Mouse (Mus musculus) liver, embryonic 11.5 days (tissue): ENCODE measurements around the gene Gjc2. TPM values are rescaled to one million over a fixed set of nuclear protein-coding genes. Genes with fewer than 3 reads are reported as not detected.

Experiments
- ATAC-seq: fragments of 200-750 bp; cut with Nextera tagmentation; replicated peaks from 2 replicates; pipeline ENCODE4 v1.8.0; 2017; ENCODE audit warnings: moderate number of reproducible peaks, mild to moderate bottlenecking, moderate TSS enrichment, moderate library complexity; ENCODE audit not compliant: low FRiP score
- DNase-seq: peaks from one replicate; pipeline ENCODE4 v3.0.0-alpha.2; 2017; ENCODE audit warnings: low spot score
- H3K27ac ChIP-seq: fragments of 300-500 bp; sonication (generic); 2 replicates; pipeline ENCODE4 v1.5.1; 2014; ENCODE audit warnings: mild to moderate bottlenecking, low read depth, low read length, control low read depth
- H3K27me3 ChIP-seq: fragments of 300-500 bp; sonication (generic); replicated peaks from 2 replicates; pipeline ENCODE4 v1.6.1; 2014; ENCODE audit warnings: low read length, mixed read lengths; ENCODE audit not compliant: control insufficient read depth, insufficient read depth
- H3K36me3 ChIP-seq: fragments of 300-500 bp; sonication (generic); 2 replicates; pipeline ENCODE4 v1.6.1; 2014; ENCODE audit warnings: mild to moderate bottlenecking, low read length, moderate library complexity, mixed read lengths; ENCODE audit not compliant: control insufficient read depth, insufficient read depth
- H3K4me1 ChIP-seq: fragments of 300-500 bp; sonication (generic); replicated peaks from 2 replicates; pipeline ENCODE4 v1.6.1; 2014; ENCODE audit warnings: low read length, mixed read lengths; ENCODE audit not compliant: control insufficient read depth, insufficient read depth
- H3K4me2 ChIP-seq: fragments of 300-500 bp; sonication (generic); 2 replicates; pipeline ENCODE4 v1.6.1; 2014; ENCODE audit warnings: mild to moderate bottlenecking, control low read depth, moderate library complexity
- H3K4me3 ChIP-seq: fragments of 300-500 bp; sonication (generic); 2 replicates; pipeline ENCODE4 v1.5.1; 2014; ENCODE audit warnings: low read depth, low read length, control low read depth
- H3K9ac ChIP-seq: fragments of 300-500 bp; sonication (generic); 2 replicates; pipeline ENCODE4 v1.6.1; 2014; ENCODE audit warnings: low read depth, low read length, control low read depth
- H3K9me3 ChIP-seq: fragments of 300-500 bp; sonication (generic); 2 replicates; pipeline ENCODE4 v1.6.1; 2016; ENCODE audit warnings: low read length, inconsistent platforms, mixed read lengths; ENCODE audit not compliant: control insufficient read depth
- WGBS: fragments of 180-500 bp; shearing (Covaris S2); extraction: QIAGEN DNeasy Blood & Tissue Kit; methylation state at CpG from one replicate; pipeline ENCODE4 v1.1.7; 2014; 5-methylcytosine and 5-hydroxymethylcytosine counted together
- polyA plus RNA-seq: library from polyadenylated mRNA; unstranded; fragments of >200 nt; fragmentation: Nextera tagmentation; extraction: Ambion mirVana; gene quantifications from 2 replicates; pipeline ENCODE4 v1.2.1, GENCODE M21; 2014

Gjc2 gene
- polyA plus RNA-seq, 1 experiment from 2014 or later: 0.07 TPM

GRCm38 (mm10) chr11:59136994-59137706, 45.9 kb downstream of the Gjc2 start:
- DNase-seq: no peak
- no peak overlapping the region for H3K4me2 ChIP-seq
- no peaks in the 10 kb centered on the region for H3K9me3 ChIP-seq
- no peak overlapping the region for H3K9ac ChIP-seq
- WGBS: 66% methylated on average over 12 of the region's 12 CpGs
- ATAC-seq: no peak
- H3K4me1 ChIP-seq: peaks cover 3% of the 10 kb centered on the region
- peaks cover 69% of the 10 kb centered on the region for H3K27me3 ChIP-seq
- H3K27ac ChIP-seq: no peak overlapping the region
- no peaks in the 10 kb centered on the region for H3K36me3 ChIP-seq
- no peak overlapping the region for H3K4me3 ChIP-seq

DNA sequence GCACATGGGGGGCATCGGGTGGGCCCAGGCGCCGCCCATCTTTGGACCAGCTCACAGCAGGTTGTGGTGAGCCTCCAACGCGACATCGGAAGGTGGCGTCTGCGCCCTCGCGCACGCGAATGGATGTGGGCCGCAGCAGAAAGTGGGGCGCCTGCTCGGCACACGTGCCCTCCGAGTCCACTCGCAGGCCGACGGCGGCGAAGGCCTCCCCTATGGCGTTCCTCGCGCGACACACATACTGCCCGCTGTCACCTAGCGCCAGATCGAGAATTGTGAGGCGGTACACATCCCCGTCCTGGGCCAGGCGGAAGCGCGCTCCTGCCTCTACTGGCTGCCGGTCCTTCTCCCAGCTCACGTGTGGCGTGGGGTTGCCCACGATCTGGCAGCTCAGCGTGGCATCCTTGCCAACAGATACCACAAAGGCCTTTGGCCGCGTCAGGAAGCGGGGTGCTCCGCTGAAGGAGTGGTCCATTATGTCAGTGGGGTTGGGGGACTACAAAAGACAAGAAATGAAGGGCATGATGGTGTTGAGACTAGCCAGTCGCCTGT, 47.0 kb downstream of the Gjc2 start, which contains the start of gene Obscn:
Obscn (minus strand) TSS at position 499 of the 549 bp plus-strand sequence.
- H3K4me1 ChIP-seq: peaks cover 3% of the 10 kb centered on the region; the same call in 1 of the 2 replicates
- no peak for ATAC-seq
- H3K4me3 ChIP-seq: peak within 1 kb of the TSS; percentile 10; the same call in 1 of the 2 replicates
- H3K9me3 ChIP-seq: no peaks in the 10 kb centered on the region
- no peak within 1 kb of the TSS for H3K9ac ChIP-seq
- H3K27ac ChIP-seq: no peak within 1 kb of the TSS
- no peaks in the 10 kb centered on the region for H3K36me3 ChIP-seq
- peak within 1 kb of the TSS; percentile 37 for H3K4me2 ChIP-seq
- WGBS: 19% methylated on average over 44 of the region's 44 CpGs
- DNase-seq: no peak
- H3K27me3 ChIP-seq: peaks cover 76% of the 10 kb centered on the region

- Histone ChIP-seq H3K4me2 (peak overlapping the region; percentile 37), H3K4me1 (peaks cover 3% of the 10 kb centered on the region; the same call in 1 of the 2 replicates), H3K27ac (no peak overlapping the region), H3K9me3 (no peaks in the 10 kb centered on the region), H3K9ac (no peak overlapping the region), H3K36me3 (no peaks in the 10 kb centered on the region), H3K27me3 (peaks cover 74% of the 10 kb centered on the region), H3K4me3 (peak overlapping the region; percentile 10; the same call in 1 of the 2 replicates)
- ATAC-seq (no peak), DNase-seq (no peak)
- 12% methylated on average over 55 of the region's 55 CpGs for WGBS
Measured at GRCm38 (mm10) chr11:59135051-59135820, 47.8 kb downstream of the Gjc2 start.

- H3K9ac ChIP-seq: no peak overlapping the region
- WGBS: 7% methylated on average over 34 of the region's 35 CpGs
- ATAC-seq (no peak), DNase-seq (no peak)
- H3K4me3 ChIP-seq: no peak overlapping the region
- H3K27ac ChIP-seq: no peak overlapping the region
- H3K9me3 ChIP-seq: no peaks in the 10 kb centered on the region
- peaks cover 3% of the 10 kb centered on the region; the same call in 1 of the 2 replicates for H3K4me1 ChIP-seq
- H3K27me3 ChIP-seq: peaks cover 72% of the 10 kb centered on the region
- H3K36me3 ChIP-seq: no peaks in the 10 kb centered on the region
- H3K4me2 ChIP-seq: peak overlapping the region; percentile 31
Measured at GRCm38 (mm10) chr11:59134373-59134997, 48.5 kb downstream of the Gjc2 start.

DNA sequence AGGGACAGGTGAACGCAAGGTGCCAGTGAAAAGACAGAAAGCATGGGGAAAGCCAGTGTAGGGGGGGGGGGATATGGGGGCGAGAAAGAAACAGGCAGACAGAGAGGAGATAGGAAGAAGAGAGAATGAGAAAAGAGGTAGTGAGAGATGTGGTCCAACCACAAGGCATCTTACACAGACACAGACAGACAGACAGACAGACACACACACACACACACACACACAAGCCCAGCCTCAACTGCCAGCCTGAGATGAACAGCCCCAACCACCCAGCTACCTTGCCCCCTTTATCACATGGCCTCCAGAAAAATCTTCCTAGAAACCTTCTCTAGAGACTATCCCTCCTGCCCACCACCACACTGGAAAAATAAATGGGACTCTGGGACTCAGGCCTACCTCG, 50.9 kb downstream of the Gjc2 start:
- no peak overlapping the region for H3K4me2 ChIP-seq
- WGBS: 57% methylated on average over 3 of the region's 3 CpGs
- DNase-seq: no peak
- H3K36me3 ChIP-seq: no peaks in the 10 kb centered on the region; the same call in 1 of the 2 replicates
- H3K4me3 ChIP-seq: no peak overlapping the region
- H3K27ac ChIP-seq: no peak overlapping the region
- H3K9me3 ChIP-seq: no peaks in the 10 kb centered on the region
- peaks cover 56% of the 10 kb centered on the region for H3K27me3 ChIP-seq
- no peak for ATAC-seq
- H3K4me1 ChIP-seq: peaks cover 3% of the 10 kb centered on the region; the same call in 1 of the 2 replicates
- H3K9ac ChIP-seq: no peak overlapping the region

GRCm38 (mm10) chr11:59131348-59131919, 51.6 kb downstream of the Gjc2 start:
- no peaks in the 10 kb centered on the region; the same call in 1 of the 2 replicates for H3K36me3 ChIP-seq

DNA sequence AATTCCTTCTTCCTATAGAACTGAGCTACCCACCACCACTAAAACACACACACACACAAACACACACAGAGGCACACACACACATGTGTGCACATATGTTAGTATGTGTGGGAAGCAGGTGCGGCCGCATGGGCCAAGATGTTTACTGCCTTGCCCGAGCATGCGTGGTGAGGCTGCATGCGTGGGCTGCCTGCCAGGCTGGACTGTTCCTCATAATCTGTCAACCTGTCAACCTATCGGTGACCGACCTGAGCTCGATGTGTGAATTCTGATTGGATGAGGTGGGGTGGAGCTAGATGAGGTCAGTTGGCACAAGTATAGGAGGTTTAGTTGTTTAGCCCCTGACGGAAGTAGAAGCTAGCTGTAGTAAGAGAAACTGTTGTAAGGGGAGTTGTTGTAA, 52.2 kb downstream of the Gjc2 start:
- no peak for ATAC-seq
- H3K4me2 ChIP-seq: no peak overlapping the region

More at GRCm38 (mm10) chr11:59131348-59131919, 51.6 kb downstream of the Gjc2 start:
- Histone ChIP-seq H3K4me3 (no peak overlapping the region), H3K9me3 (no peaks in the 10 kb centered on the region), H3K27ac (no peak overlapping the region), H3K9ac (no peak overlapping the region), H3K4me1 (peaks cover 3% of the 10 kb centered on the region; the same call in 1 of the 2 replicates), H3K27me3 (peaks cover 50% of the 10 kb centered on the region), H3K4me2 (no peak overlapping the region)
- 66% methylated on average over 18 of the region's 18 CpGs for WGBS
- DNase-seq (no peak), ATAC-seq (no peak)

More for the DNA sequence above, 52.2 kb downstream of the Gjc2 start:
- Histone ChIP-seq H3K9ac (no peak overlapping the region), H3K4me3 (no peak overlapping the region), H3K36me3 (no peaks in the 10 kb centered on the region; the same call in 1 of the 2 replicates), H3K27me3 (peaks cover 43% of the 10 kb centered on the region), H3K9me3 (no peaks in the 10 kb centered on the region), H3K27ac (no peak overlapping the region), H3K4me1 (peaks cover 3% of the 10 kb centered on the region; the same call in 1 of the 2 replicates)
- WGBS: 78% methylated on average over 9 of the region's 9 CpGs
- no peak for DNase-seq
